Mouse (Mus musculus): Measurements from ENCODE around the gene Bbs7. TPM values are rescaled to one million over a fixed set of nuclear protein-coding genes. Genes with fewer than 3 reads are reported as not detected.
A peak's percentile ranks its signal among the peaks of the same experiment; 100 is the strongest.
"Not testable (repeated sequence)": the region's sequence is repeated elsewhere in the genome, so short reads cannot be mapped to it uniquely, and the experiment has no call there.

Bbs7 gene
- 3.2 and 6.3 TPM in 2 replicates for total RNA-seq (2017)

DNA sequence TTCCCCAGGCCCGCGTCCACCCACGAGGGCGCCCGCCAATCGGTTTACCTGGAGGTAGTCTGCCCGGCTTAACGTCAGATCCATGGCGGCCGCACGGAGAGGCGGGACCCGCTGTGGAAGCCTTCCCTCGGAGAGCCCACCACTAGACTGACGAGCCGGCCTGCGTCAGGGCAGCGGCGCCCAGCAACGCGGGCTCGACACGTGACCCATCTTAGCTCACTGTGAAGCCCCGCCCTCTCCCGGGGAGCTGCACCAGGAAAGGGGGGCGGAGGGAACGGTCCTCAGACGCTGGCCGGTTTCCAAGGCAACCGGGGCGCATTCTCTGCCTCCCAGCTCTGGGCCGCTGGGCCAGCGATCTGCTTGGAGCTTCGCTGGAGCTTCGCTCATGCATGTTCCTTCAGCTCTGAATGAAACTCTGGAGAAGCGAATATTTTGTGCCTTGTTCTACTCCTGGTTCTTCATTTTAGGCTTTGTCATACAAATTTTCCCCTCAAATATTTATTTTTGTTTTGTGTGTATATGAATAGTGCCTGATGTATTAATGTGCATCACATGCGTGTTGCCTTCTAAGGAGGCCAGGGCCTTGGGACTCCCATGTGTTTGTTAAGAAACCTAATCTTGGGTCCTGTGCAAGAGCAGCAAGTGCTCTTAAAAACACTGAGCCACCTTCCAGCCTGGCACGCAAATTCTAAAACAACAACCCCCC lies at the start of gene Bbs7:
Gene Bbs7, minus strand, starts transcription at position 276 of the 706 bp plus-strand sequence.
- peak; percentile 100 for ATAC-seq (replicated peaks; ENCODE audit: low read depth, poor library complexity, severe bottlenecking)

DNA sequence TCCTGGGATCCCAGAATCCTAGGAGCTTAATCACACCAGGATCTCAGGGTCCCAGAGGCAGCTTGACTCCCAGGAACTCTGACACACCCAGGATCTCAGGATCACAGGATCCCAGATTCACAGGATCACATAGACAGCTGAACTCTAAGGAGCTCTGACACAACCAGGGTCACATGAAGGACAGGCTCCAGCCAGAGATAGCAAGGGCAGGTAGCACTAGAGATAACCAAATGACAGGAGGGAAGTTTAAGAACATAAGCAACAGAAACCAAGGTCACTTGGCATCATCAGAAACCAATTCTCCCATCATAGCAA lies 31.9 kb upstream of the Bbs7 start:
- not testable (repeated sequence) for ATAC-seq (replicated peaks; ENCODE audit: low read depth, poor library complexity, severe bottlenecking)

DNA sequence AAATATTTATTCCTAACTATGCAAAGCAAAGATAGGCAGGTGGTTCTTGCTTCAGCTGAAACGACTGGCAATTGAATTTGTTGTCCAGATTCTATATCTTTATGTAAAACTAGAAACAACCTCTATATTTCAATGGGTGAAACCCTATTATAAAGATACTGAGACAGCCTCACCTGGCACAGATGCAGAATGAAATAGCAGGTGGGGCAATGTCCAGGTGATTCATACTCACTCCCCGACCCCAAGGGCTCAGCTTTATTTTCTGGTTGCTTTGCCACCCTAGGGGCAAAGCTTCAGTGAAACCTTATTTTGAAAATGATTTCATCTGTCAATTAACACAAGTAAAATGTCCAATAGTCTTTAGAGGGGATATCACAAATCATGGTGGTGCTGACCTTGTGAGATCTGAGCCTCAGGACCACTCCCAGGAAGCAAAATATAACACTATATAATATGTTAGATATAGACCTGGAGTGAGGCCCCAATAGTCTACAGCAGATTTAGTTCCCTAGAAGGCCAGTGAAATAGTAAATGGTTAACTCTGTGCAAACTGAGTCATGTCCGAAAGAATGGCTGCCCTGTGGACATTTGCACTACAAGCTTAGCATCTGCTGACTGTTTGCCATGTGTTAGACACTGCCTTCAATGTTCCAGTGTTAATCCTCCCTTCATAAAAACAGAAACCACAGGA lies 31.4 kb upstream of the Bbs7 start:
- no peak for ATAC-seq (replicated peaks; ENCODE audit: low read depth, poor library complexity, severe bottlenecking)

DNA sequence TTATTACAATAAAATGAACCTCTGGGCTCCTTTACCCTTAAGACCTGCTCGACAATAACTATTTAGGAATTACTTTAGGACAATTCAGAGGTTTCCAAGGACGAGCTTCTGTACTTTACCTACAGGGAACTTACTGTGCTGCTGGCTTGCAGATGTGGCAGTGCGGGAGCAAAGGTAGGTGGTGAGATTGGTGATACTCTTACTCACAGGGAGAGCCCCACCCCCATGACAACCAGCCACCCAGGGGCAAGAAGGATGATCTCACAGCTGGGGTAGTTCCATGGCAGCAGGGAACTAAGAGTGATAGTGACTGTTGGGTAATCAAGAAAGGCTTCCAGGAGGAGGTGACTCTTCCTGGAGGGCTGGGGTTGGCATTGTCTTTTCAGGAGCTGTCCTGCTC lies 30.1 kb upstream of the Bbs7 start:
- no peak for ATAC-seq (replicated peaks; ENCODE audit: low read depth, poor library complexity, severe bottlenecking)

DNA sequence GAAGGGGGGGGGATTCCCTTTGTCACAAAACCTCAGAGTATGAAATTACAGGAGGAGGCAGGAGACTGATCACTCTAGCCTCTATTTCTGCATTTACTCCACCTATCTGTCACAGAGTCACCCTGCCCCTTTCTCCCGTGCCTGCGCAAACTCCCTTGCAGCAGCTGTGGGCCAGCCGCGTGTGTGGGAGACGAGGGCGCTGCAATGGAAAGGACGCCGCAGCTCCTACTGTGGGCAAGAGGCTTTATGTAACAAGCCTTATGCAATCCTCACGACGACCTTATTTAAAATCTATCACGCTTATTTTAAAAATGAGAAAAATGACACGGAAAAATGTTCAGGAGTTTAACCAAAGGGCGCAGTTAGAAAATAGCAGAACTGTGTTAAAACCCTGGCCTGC lies 29.5 kb upstream of the Bbs7 start:
- ATAC-seq (replicated peaks; ENCODE audit: low read depth, poor library complexity, severe bottlenecking): no peak

DNA sequence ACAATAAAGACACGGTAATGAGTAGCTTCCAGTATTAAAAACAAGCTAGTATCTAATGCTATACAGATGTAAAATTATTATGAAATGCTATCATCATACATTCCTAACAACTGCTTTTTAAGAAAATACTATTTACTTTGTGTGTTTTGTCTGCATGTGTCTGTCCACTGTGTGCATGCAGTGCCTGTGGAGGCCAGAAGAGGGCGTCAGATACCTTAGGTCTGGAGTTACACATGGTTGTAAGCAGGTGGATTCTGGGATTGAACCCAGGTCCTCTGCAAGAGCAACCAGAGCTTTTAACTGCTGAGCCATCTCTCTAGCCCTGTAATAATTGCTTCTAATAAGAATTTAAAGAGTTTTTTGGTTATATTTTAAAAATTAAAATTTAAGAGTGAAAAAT lies 27.5 kb upstream of the Bbs7 start:
- ATAC-seq (replicated peaks; ENCODE audit: low read depth, poor library complexity, severe bottlenecking): no peak

DNA sequence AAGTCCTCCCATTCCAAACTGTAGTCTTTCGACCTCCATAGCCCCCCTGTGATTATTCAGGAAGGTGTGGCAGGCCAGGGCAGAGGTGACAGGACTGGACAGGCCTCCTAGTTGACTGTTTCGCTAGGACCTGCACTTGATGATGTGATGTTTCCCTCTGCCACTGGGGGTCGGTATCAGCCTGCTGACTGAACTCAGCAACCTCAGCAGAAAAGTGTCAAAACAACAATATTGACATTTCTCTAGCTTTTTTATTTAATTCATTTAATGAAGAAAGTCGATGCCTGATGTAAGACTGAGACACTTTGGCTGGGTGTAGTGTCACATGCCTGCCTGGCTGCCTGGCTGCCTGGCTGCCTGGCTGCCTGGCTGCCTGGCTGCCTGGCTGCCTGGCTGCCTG lies 22.2 kb upstream of the Bbs7 start:
- ATAC-seq (replicated peaks; ENCODE audit: low read depth, poor library complexity, severe bottlenecking): peak; percentile 69; the same call in 1 of the 2 replicates

DNA sequence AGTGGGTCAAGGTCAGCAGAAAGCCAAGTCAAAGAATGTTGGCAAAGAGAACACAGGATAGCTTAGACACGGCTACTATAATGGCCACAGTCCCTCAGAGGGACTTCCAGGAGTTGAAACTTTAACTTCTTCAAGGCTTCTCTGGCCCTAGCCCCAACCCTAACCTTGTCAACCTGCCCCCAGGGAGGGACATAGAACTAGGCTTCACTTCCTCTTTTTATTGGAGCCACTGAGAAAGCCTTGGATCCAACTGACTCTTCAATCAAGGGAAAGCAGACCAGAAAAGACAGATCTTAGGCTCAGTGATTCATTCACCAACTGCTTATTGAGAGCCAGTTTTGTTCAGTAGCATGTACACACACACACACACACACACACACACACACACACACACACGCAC lies 13.5 kb upstream of the Bbs7 start:
- ATAC-seq (replicated peaks; ENCODE audit: low read depth, poor library complexity, severe bottlenecking): peak; percentile 88

DNA sequence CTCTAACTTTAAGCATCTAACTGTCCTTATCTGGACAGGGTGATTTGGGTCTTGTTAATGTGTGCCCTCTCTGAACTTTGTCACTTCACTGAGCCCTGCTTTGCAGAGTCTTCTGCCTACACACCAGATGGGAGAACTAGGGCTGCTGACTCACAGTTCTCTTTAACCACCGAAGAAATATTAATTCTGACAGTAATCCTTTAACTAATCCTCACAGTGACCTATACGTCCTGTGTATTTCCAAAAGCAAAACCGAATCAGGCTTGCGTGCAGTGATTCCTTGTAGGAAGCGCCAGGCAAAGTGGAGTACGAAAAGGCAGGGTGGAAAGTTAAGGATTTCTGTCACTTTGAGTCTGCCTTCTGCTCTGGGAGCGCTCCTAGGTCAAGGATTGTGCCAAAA lies 4.9 kb upstream of the Bbs7 start:
- no peak for ATAC-seq (replicated peaks; ENCODE audit: low read depth, poor library complexity, severe bottlenecking)

DNA sequence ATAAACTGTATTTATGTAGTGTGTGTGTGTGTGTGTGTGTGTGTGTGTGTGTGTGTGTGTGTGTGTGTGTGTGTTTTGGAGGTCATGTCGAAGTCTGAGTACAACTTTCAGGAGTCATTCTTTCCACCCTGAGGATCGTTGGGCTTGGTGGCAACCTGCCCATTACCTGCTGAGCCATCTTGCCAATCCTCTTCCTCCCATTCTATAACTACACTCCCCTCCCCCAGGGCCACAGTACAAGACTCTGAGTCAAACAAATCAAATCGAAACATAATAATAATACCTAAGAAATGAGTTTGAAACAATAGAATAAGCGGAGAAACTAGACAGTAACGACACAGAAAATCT lies 605 bp upstream of the Bbs7 start:
- ATAC-seq (replicated peaks; ENCODE audit: low read depth, poor library complexity, severe bottlenecking): no peak

DNA sequence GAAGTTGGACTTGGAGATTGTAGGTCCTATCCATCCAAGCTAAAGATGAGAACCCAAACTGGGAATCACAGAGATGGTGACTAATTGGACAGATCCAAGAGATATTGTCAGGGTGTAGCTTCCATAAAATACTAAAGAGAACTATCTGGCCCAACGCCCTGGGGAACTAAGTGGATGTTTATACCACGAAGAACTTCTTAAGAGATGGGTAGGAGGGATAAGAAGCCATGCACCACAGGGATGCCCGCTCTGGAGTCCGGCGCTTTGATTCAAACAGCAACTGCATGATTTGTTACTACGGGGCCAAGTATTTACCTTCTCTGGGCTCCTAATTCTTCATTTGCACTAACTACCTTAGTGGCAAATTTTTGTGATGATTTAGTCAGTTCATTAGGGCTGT lies 590 bp downstream of the Bbs7 start:
- no peak for ATAC-seq (replicated peaks; ENCODE audit: low read depth, poor library complexity, severe bottlenecking)

DNA sequence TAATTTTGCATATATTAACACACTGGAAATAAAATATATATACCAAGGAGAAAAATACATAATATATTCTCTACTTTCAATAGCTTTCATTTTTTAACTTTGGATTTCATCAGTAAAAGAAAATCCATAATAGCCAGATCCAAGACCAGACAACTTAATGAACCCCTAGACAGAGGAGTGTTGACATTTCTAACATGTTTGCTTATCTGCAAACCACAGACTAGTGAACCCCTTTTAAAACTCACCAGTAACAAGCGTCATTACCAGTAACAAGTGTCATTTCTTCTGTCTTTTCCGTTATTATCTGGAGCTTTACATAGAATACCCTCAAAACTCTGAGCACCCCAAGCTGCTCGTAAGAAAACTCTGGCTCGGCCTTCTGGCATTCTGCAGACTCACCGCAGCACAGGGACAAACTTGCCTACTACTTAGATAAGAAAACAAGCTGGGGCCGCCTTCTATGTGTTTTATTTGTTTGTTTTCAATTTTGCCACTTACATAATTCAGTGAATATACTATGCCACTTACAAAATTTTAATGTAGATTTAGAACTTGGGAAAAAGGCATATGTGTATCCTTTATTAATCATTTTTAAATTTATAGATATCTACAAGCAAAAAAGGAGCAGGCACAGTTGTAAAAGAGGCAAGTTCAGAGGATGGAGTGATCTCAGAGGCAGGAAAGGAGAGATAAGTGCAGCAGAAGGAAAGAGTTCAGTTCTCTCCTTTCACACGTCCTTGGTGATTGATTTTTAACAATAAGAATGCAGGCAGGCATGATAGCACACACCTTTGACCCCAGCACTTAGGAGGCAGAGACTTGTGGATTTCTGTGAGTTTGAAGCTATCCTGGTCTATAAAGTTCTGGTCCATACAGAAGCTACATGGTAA lies 7.1 kb downstream of the Bbs7 start:
- ATAC-seq (replicated peaks; ENCODE audit: low read depth, poor library complexity, severe bottlenecking): no peak

DNA sequence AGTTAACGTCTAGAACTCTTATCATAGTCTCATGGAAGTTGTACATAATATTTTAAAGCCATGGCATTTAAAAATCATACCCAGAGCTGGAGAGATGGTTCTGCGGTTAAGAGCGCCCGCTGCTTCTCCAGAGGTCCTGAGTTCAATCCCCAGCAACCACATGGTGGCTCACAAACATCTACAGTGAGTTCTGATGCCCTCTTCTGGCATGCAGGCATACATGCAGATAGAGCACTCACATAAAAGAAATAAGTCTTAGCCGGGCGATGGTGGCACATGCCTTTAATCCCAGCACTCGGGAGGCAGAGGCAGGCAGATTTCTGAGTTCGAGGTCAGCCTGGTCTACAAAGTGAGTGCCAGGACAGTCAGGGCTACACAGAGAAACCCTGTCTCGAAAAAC lies 13.5 kb downstream of the Bbs7 start:
- not testable (repeated sequence) for ATAC-seq (replicated peaks; ENCODE audit: low read depth, poor library complexity, severe bottlenecking)

DNA sequence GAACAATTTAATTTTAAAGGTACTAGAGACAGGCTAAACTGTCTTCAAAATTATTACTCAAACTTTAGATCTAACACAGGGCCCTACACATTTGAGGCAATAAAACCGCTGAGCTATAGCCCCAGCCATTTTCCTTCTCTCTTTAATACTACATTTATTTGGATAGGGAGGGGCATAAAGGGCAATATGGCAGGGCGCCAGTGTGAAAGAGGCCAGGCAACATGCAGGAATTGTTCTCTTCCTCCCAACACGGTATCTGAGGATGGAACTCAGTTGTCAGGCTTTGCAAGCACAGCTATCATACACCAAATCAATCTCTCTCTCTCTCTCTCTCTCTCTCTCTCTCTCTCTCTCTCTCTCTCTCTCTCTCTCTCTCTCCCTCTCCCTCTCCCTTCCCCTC lies 14.5 kb downstream of the Bbs7 start:
- no peak for ATAC-seq (replicated peaks; ENCODE audit: low read depth, poor library complexity, severe bottlenecking)

DNA sequence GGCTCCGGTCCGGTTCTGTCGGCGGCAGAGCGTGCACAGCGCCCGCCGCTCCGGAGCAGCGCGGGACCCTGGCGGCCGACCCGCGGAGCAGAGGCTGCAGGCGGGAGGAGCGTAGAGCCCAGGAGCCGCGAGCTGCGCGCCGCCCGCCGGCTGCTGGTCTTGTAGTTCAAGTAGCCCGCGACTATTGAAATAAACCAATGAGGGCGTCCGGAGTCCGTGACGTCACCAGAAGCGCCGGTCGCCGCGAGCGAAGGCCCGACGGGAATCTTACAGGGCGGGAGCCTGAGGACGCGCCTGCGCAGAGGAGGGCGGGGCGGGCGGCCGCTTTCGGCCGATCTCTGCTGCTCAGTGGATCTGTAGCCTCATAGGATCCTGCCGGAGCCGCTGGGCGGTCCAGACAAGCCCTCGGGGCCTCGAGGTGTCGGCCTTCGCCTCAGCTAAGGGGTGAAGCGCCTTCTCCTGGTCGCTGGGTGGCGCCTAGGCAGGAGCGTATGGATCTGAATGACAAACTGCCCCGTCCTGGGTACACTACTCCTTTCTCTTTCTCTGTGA lies 41.4 kb downstream of the Bbs7 start, which contains the start of gene Ccna2:
Gene Ccna2, minus strand, starts transcription at position 324 of the 552 bp plus-strand sequence.
- ATAC-seq (replicated peaks; ENCODE audit: low read depth, poor library complexity, severe bottlenecking): peak; percentile 98

DNA sequence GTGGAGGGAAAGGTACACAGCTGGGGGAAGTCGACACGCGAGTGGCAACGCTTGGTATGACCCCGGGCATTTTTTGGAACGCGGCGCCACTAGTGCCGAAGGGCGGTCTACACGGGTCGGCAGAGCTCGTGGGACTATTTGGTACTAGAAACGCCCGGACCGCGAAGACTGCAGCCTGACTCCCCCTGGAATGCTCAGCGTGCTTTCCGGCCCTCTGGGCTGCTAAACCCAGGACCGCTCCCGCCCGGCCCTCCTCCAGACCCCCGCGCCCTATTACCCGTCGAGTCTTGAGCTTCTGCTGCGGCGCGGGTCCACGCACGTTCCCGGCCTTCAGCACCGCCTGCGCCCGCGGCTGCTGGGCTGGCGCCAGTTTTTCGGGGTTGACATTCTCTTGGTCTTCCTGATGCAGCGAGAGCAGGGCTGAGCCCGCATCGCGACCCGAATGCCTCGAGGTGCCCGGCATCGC lies 41.9 kb downstream of the Bbs7 start:
- 0 out of 2 replicates have a peak, but pooled peaks have one; percentile 6 for ATAC-seq (replicated peaks; ENCODE audit: low read depth, poor library complexity, severe bottlenecking)

DNA sequence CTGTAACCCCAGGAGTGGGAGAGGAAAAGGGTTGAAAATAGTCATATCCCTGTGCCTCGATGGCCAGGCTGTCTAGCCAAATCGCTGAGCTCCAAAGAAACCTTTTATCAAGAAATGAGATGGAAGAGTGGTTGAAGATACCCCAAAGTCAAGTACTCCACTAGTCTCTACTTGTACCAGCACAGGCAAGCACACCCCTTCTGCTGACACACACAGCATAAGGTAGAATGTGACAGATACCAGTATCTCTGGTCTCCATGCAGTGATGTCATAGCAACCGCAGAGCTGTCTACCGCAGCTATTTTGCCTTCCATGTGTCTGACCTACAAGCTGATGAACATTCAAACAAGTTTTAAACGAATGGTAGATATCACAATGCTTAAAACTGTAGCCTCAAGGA lies 43.4 kb downstream of the Bbs7 start:
- no peak for ATAC-seq (replicated peaks; ENCODE audit: low read depth, poor library complexity, severe bottlenecking)

DNA sequence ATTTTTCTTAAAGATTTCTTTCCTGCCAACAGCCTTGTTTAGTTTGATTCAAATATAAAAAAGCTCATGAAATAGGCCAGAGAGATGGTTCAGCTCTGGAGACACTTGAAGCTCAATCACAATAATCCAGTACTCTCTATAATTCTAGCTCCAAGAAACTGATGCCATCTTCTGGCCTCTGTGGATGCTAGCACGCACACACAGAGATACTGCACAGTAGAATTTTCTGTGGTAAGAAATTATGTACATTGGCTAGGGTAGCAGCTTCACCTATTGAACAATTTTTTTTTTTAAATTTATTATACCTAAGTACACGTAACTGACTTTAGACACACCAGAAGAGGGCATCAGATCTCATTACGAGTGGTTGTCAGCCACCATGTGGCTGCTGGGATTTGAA lies 49.6 kb downstream of the Bbs7 start:
- no peak for ATAC-seq (replicated peaks; ENCODE audit: low read depth, poor library complexity, severe bottlenecking)

DNA sequence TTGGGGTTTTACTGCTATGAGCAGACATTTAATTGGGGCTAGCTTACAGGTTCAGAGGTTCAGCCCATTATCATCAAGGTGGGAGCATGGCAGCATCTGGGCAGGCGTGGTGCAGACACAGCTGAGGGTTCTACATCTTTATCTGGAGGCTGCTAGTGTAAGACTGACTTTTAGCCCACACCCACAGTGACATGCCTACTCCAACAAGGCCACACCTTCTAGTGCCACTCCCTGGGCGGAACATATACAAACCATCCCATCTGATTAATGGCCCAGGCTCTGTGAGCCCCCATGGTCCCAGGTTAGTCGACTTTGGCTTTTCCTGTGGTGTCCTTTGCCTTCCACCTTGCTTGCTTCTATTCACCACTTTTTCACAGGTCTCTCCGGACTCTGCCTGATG lies 53.7 kb downstream of the Bbs7 start:
- no peak for ATAC-seq (replicated peaks; ENCODE audit: low read depth, poor library complexity, severe bottlenecking)

DNA sequence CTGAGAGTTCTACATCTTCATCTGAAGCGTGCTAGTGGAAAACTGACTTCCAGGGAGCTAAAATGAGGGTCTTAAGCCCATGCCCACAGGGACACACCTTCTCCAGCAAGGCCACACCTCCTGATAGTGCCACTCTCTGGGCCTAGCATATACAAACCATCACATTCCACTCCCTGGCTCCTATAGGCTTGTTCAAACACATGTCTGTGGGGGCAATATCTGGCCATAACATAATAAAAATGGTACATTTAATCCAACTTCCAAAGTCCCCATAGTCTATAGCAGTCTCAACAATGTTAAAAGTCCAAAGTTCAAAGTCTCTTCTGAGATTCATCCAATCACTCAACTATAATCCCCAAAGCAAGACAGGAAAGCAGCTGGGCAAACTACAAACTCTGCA lies 55.7 kb downstream of the Bbs7 start:
- ATAC-seq (replicated peaks; ENCODE audit: low read depth, poor library complexity, severe bottlenecking): no peak
